Mouse (Mus musculus) megakaryocyte-erythroid progenitor cell, adult 5-6 weeks (primary cell): Measurements from ENCODE around the gene Baz2b. TPM values are rescaled to one million over a fixed set of nuclear protein-coding genes. Genes with fewer than 3 reads are reported as not detected.
A peak's percentile ranks its signal among the peaks of the same experiment; 100 is the strongest.

Experiments used
- ATAC-seq: replicated peaks from 2 replicates; pipeline ENCODE4 v1.8.0; 2016; ENCODE audit warnings: mild to moderate bottlenecking, inconsistent platforms; ENCODE audit not compliant: severe bottlenecking, poor library complexity, low FRiP score, low TSS enrichment
- total RNA-seq, 2 experiments: library from RNA; stranded (forward) in 1 of 2; stranded (reverse) in 1 of 2; fragments of 200-1000, 215-1000 nt in 1 of 2; fragments of >200 nt in 1 of 2; fragmentation: Nextera tagmentation in 1 of 2; gene quantifications; 2 replicates each; pipeline ENCODE4 v1.2.3; 2014 to 2017

Baz2b gene
- total RNA-seq, 2 experiments from 2014 or later, result 68.8 to 82.5 TPM

GRCm38 (mm10) chr2:60202900-60203530 lies 6.6 kb downstream of the Baz2b start:
- ATAC-seq, result no peak

GRCm38 (mm10) chr2:60200667-60201066 lies 9.0 kb downstream of the Baz2b start:
- ATAC-seq, result no peak

- ATAC-seq, result no peak
Measured at GRCm38 (mm10) chr2:60200051-60200562, 9.5 kb downstream of the Baz2b start.

- no peak for ATAC-seq
Measured at GRCm38 (mm10) chr2:60196841-60197240, 12.8 kb downstream of the Baz2b start.

GRCm38 (mm10) chr2:60181696-60182095 lies 27.9 kb downstream of the Baz2b start:
- ATAC-seq, result no peak

- no peak for ATAC-seq
Measured at GRCm38 (mm10) chr2:60177490-60177889, 32.1 kb downstream of the Baz2b start.

- 0 out of 2 replicates have a peak, but pooled peaks have one; percentile 28 for ATAC-seq
Measured at GRCm38 (mm10) chr2:60176087-60176486, 33.6 kb downstream of the Baz2b start.

GRCm38 (mm10) chr2:60175078-60175477 lies 34.6 kb downstream of the Baz2b start:
- ATAC-seq, result no peak

GRCm38 (mm10) chr2:60173595-60173994 lies 36.0 kb downstream of the Baz2b start:
- ATAC-seq, result no peak

GRCm38 (mm10) chr2:60173190-60173589 lies 36.4 kb downstream of the Baz2b start:
- ATAC-seq, result no peak

GRCm38 (mm10) chr2:60172531-60172914 lies 37.1 kb downstream of the Baz2b start:
- ATAC-seq, result no peak

GRCm38 (mm10) chr2:60171786-60172530 lies 37.7 kb downstream of the Baz2b start:
- peak; percentile 64 for ATAC-seq

- no peak for ATAC-seq
Measured at GRCm38 (mm10) chr2:60166878-60167277, 42.8 kb downstream of the Baz2b start.

GRCm38 (mm10) chr2:60165679-60166078 lies 44.0 kb downstream of the Baz2b start:
- no peak for ATAC-seq

GRCm38 (mm10) chr2:60163744-60164143 lies 45.9 kb downstream of the Baz2b start:
- peak; percentile 80 for ATAC-seq

- no peak for ATAC-seq
Measured at GRCm38 (mm10) chr2:60152481-60152880, 57.2 kb downstream of the Baz2b start.

GRCm38 (mm10) chr2:60148651-60149050 lies 61.0 kb downstream of the Baz2b start:
- ATAC-seq, result no peak

- no peak for ATAC-seq
Measured at GRCm38 (mm10) chr2:60147428-60147827, 62.2 kb downstream of the Baz2b start.

- ATAC-seq, result no peak
Measured at GRCm38 (mm10) chr2:60145742-60146141, 63.9 kb downstream of the Baz2b start.

GRCm38 (mm10) chr2:60143383-60143782 lies 66.3 kb downstream of the Baz2b start:
- 0 out of 2 replicates have a peak, but pooled peaks have one; percentile 18 for ATAC-seq

- peak; percentile 73 for ATAC-seq
Measured at GRCm38 (mm10) chr2:60142281-60142680, 67.4 kb downstream of the Baz2b start.
